Mouse (Mus musculus) forelimb bud, embryonic 11.5 days (tissue): ENCODE results near the gene Barhl2.
A peak's percentile ranks its signal among the peaks of the same experiment; 100 is the strongest.

ENCODE experiments used
- DNase-seq: peaks from one replicate; pipeline ENCODE4 v3.0.0-alpha.2; 2012; ENCODE audit warnings: low read depth, low spot score

Barhl2 gene

GRCm38 (mm10) chr5:106455106-106455920, 2.7 kb downstream of the Barhl2 start:
- no peak for DNase-seq

DNA sequence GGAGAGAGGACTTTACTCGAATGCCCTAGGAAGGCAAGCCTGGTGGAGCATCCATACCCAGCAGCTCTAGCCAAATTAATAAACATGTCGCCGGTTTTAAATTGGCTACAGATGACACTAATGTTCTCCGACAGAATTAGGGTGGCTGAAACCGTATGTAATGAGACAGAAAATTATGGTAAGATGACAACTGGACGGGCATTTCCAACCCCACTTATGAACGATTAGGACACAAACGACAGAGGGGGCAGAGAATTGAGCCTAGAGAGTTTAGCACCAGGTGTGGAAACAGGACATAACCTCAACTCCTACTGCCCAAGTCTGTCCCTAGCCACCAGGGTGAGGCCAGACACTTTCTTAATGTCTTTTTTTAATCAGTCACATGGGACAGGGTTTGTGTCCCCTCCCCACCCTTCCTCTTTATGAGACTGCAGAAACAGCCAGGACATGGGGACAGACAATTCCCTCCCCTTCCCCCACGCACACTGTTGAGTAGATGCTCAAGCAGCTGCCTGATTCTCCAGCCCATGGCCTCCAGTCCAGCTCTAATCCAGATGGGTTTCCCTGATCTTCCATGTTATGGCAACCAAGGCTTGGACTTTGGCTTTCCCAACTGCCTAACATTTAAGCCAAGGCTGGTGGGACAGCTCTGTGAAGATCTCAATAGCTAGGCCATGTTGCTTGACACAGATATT, 3.4 kb downstream of the Barhl2 start:
- no peak for DNase-seq

DNA sequence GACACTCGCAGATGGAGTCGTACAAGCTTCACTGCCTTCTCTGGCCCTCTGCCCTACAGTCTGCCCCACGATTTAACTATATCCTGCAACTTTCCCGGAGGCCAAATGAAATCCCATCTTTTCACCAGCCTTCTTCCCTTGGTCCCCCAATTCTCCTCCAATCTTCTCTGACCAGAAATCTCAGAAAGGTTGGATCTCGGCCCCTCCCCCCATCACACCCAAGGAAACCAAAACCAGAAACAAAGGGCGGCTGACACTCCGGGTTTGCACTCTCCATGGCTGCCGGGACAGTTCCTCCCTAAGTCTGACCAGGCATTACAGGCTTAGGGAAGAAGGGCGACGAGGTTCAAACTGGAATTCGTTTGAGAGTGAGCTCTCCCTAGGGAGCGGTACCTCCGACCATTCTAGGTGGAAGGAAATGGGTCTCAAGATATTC, 4.1 kb downstream of the Barhl2 start:
- DNase-seq, result no peak

GRCm38 (mm10) chr5:106453181-106453885, 4.6 kb downstream of the Barhl2 start:
- DNase-seq, result no peak

- no peak for DNase-seq
Measured at GRCm38 (mm10) chr5:106452686-106453085, 5.3 kb downstream of the Barhl2 start.

DNA sequence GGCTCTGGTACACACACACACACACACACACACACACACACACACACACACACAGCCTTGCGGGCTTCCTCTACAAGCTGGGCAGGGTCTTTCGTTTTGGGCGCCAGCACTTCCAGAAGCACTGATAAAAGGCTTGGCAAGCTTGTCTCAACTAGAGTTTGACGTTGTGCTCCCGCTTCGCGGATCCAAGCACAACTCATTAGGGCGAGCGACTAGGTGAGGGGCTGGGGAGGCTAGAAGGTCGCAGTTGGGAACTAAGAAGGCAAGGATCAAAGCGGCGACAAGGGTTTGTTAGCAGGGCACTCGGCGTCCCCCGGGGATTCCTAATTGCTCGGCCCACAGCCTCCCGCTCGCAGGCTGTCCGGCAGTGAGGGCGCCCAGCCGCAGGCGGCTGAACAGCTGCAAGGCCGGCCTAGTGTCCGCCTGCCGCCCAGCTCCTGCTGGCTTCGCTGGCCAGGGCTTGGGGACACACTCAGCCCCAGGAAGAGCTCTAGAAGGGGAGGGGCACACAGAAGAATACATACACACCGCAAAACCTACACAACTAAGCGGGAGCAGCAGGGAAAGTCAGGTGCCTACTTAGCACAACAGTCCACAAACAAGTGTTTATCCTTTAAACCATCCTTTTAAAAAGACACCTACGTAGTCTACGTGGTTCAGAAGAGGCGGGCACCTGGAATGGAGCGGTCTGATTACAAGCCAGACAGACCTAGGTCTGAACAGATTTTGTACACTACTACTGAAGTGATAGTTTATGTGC, 6.1 kb downstream of the Barhl2 start:
- no peak for DNase-seq

DNA sequence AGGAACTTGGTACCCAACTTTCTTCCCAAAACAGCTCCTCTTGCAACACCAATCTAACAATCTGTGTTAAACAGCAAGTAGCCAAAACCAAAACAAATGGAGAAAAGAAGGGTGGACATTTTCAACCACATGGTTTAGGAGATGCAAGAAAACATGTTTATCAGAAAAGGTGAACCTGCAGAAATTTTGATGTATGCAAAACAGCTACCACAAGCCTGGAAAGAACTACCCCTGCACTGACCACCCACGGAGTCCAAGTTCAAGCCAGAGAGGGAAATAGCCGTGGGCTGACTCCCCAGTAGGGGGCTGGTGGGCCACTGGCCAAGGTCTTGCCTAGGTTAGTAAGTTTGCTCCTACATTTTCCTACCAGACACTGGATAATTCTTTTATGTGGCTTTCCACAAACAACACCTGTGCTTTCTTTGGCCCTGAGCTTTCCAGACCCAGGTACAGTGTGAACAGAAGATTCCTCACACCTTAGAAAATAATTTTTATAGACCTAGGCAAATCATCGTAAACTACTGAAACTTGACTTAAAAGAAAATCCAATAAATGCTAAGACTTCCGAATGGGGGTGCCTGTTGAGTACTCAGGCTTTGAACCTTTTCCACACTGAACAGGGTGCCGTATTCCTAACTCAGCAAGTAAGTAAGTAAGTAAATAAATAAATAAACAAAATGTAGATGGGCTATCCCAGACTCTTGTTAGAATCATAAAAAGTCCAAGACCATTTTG, 7.4 kb downstream of the Barhl2 start:
- DNase-seq, result no peak

- DNase-seq, result no peak
Measured at GRCm38 (mm10) chr5:106449720-106450425, 8.1 kb downstream of the Barhl2 start.

DNA sequence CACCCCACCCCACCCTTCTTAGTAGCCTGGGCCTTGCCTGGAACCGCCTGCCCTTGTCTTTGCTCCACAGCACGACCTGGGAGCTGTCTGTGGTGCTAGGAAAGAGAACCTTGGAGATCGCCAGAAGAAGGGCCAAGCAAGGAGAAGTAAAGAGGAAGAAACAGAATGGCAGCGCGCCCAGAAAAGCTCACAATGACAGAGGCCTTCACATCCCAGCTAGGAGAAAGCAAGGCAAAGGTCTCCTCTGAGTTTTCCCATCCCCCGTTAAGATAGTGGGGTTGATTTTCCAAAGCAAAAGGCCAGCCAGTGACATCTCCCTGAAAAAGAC, 9.2 kb downstream of the Barhl2 start:
- DNase-seq, result no peak

DNA sequence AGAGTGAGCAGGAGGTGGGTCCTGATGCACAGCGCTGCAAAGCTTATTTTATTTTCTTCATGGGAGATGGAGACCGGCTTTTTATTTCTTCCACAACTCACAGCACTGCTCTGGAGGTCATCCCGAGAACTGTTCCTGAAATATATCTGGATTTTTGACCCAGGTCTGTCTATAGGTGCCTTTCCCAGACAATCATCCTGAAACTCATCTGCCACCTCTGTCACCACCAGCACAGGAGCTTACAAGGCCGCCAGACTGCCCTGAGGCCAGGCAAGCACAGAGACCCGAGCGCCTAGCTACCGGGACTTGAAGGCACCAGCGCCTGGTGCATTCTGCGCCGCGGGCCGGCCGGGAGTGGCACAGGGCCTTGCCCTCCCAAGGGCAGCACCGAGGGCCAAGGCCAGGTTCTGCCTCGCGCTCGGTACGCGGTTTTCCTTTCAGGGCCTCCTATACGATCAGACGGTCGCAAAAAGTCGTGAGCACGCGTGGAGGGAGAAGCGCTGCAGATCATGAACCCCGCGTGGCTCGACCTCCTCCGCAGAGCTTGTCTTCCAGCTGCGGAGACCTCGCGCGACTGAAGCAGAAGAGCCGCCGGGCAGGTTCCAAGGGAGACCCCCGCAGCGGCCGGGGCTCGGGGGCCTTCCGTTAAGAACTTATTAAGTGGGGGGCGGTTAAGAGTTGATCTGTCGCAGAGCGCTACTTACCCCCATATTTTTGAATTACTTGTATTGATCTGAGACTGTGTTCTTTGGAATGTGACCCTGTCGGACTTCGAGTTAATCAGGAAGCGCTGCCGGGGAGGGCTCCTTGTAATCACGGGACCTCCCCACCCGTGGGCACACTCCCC, 9.8 kb downstream of the Barhl2 start:
- no peak for DNase-seq

GRCm38 (mm10) chr5:106447091-106447820, 10.7 kb downstream of the Barhl2 start:
- no peak for DNase-seq

DNA sequence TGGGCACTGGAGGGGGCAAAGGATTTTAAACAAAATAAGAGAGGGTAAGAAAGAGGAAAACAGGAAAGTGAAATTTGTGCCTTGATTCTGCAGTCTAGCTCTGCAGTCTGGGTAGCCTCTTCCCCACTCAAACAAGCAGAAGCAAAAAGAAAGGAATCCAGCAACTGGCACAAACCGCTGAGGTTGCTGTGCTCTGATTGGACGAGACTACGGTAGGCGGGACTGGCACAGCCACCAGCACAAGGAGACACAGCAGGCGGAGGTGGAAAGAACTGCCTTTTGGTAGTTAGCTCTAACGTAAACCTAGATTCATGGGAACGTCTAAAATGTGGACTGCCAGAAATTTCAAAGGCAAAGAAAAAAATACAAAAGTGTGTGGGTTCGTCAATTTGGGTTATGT, 11.4 kb downstream of the Barhl2 start:
- DNase-seq, result no peak

DNA sequence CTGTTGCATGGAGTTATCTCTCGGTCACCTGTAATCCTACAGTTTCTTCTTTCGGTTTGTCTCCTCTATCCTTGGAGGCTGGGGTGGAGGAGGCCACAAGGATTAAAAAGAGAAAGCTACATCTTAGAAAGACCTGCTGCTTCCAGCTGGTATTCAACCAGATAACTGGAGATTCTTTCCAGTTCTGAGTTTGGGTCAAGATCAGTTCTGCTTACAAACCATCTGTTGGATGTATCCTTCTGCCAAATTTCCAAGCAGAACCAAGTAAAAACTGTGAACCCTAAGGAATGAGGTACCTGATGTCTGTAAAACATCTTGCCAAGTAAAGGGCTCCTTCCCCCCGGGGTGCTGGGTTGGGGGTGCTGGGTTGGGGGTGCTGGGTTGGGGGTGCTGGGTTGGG, 12.3 kb downstream of the Barhl2 start:
- DNase-seq, result no peak

DNA sequence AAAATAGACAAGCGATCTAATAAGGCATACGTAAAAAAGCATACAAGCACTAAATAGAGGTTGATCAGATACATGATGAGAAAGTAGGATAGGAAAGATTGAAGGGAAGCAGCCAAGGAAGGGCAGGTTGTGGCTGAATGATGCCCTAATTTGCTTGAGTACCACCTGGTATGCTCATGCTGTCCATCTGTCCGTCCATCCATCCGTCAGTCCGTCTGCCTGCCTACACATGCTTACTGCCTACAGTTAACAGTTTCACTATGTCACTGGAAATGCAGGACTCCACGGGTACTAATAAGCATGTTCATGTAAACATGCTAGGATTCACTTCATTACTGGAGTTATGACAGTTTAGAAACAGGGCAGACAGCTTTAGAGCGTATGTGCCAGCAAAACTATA, 19.1 kb downstream of the Barhl2 start:
- DNase-seq, result no peak

DNA sequence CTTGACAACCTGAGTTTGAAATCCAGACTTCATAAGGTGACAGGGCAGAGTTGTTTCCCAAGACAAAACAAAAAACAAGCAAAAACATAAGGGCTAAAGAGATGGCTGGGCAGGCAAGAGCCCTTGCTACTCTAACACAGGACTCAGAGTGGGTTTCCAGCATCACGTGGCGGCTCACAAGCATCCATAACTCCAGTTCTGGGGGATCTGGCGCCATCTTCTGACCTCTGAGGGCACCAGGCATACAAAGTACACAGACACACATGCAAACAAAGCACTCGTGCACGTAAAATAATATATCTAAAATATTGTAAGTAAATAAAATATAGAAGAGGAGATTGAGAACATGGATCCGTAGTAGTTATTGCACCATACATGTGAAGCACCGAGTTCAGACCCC, 31.9 kb downstream of the Barhl2 start:
- no peak for DNase-seq

- no peak for DNase-seq
Measured at GRCm38 (mm10) chr5:106420871-106421270, 37.1 kb downstream of the Barhl2 start.

DNA sequence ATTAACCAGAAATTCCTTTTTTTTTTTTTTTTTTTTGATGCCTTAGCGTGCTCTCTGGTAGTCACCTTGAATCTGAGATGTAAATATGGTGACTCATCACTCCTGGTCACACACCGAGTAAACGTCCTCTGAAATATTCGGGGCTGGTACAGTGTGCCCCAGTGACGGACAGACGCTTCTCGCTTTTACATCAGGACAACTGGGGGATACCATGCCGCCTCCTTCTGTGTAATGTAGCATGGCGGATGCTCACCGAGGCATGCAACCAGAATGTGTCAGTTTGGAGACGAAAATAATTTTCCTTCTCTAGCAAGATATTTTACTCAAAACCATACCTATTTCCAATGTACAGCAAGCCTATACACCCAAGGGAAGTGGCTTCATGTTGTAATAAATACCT, 37.6 kb downstream of the Barhl2 start:
- DNase-seq, result no peak

- DNase-seq, result peak; percentile 59
Measured at GRCm38 (mm10) chr5:106417210-106417609, 40.8 kb downstream of the Barhl2 start.

GRCm38 (mm10) chr5:106416550-106416949, 41.4 kb downstream of the Barhl2 start:
- no peak for DNase-seq
